Mouse (Mus musculus): Measurements from ENCODE around the gene Gm12830. TPM values are rescaled to one million over a fixed set of nuclear protein-coding genes. Genes with fewer than 3 reads are reported as not detected.

The Gm12830 gene
- polyA plus RNA-seq (2012; rRNA removed), result not detected in 2 replicates

DNA sequence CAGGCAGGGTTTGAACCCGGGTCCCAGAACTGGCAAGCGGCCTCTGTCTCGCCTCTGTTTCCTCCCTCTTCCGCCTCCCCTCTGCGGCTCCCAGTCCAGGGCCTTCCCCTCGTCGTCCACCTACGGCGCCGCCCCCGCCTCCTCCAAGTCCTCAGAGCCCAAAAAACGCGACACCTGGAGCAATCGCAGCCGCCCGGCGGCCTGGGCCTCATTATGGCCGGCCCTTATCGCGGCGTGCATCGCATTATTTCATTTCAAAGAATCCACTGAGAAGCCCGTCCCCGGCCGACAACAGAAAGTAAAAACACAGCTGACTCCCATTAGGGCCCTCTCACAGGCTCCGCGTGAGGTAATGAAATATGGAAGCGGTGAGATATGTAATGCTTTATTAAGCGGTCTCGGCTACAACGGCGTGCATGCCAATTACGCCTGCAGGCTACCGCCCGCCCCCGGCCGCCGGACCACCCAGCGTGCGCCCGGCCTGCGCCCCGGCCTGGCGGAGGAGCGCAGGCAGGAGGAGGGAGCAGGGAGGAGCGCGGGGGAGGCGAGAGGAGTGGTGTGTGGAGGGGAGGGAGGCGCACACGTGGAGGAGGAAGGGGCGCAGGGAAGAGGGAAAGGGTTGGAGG is at the start of gene Gm12830:
Gm12830 (plus strand) TSS at position 156 of the 626 bp plus-strand sequence.
- WGBS, result 2% methylated on average over 51 of the region's 51 CpGs
- Histone ChIP-seq H3K4me1 (ENCODE audit: control insufficient read depth, insufficient read depth, low read length) (peaks cover 2% of the 10 kb centered on the region; the same call in 1 of the 2 replicates), H3K4me3 (replicated peaks; ENCODE audit: extremely low read depth, low read depth, low read length) (peak within 1 kb of the TSS; percentile 51)
- peak; percentile 52 for DNase-seq
- TF ChIP-seq CTCF (IDR thresholded peaks at IDR 0.05; ENCODE audit: insufficient read depth, low read length), result no peak
- TF ChIP-seq POLR2A (IDR thresholded peaks at IDR 0.05; ENCODE audit: borderline replicate concordance, extremely low read depth, low read depth, low read length), result no peak

DNA sequence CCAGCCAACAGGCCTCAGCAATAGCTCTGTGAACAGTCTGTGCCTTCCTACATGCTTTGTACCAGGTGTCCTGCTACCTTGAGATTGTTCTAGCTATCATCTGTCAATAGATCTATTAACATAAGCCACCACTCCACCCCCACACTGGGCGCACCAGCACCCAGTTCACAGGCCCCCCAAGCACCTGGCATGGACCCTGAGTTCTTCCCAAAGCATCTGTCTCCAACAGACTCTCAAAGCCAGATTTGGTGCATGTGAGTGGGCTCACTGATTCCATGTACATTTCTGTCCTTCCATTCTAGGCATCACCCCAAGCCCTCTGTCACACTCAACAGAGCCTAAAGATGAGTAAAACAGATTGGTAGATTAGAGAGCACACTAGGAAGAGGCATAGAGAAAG is 48.2 kb upstream of the Gm12830 start:
- Histone ChIP-seq H3K4me3 (replicated peaks; ENCODE audit: extremely low read depth, low read depth, low read length) (no peak overlapping the region), H3K4me1 (ENCODE audit: control insufficient read depth, insufficient read depth, low read length) (no peaks in the 10 kb centered on the region)
- no peak for DNase-seq
- no peak for TF ChIP-seq CTCF (IDR thresholded peaks at IDR 0.05; ENCODE audit: insufficient read depth, low read length)
- TF ChIP-seq POLR2A (IDR thresholded peaks at IDR 0.05; ENCODE audit: borderline replicate concordance, extremely low read depth, low read depth, low read length), result no peak
- WGBS, result 88% methylated on average over 1 of the region's 1 CpGs

DNA sequence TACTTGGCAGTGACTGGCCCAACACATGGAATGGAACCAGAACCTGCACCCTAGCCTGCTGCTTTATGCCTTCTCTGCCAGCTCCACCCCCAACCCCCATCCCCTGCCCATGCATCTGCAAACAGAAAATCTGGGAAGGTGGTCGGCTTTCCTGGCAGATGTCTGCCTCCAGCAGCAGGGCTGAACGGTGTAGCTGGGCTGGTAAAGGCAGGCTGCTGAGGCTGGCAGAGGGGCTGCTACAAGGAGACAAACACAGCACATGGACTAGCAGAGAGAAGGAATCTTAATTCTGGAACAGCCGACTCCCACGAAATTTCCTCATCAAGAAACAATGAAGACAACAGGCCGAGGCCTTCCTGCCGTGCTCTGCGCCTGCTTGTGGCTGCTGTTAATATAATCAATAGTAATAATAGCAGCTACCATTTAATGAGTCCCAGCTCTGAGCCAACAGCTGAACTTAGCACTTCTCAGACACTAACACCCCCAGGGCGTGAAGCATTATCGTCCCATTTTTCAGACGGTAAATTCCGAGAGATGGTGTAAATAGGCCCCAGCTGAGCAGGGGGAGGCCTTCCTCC is 43.8 kb upstream of the Gm12830 start:
- H3K4me1 ChIP-seq (ENCODE audit: control insufficient read depth, insufficient read depth, low read length), result peaks cover 5% of the 10 kb centered on the region; the same call in 1 of the 2 replicates
- TF ChIP-seq POLR2A (IDR thresholded peaks at IDR 0.05; ENCODE audit: borderline replicate concordance, extremely low read depth, low read depth, low read length) (no peak), CTCF (IDR thresholded peaks at IDR 0.05; ENCODE audit: insufficient read depth, low read length) (no peak)
- no peak for DNase-seq
- no peak overlapping the region for H3K4me3 ChIP-seq (replicated peaks; ENCODE audit: extremely low read depth, low read depth, low read length)
- 71% methylated on average over 11 of the region's 11 CpGs for WGBS

DNA sequence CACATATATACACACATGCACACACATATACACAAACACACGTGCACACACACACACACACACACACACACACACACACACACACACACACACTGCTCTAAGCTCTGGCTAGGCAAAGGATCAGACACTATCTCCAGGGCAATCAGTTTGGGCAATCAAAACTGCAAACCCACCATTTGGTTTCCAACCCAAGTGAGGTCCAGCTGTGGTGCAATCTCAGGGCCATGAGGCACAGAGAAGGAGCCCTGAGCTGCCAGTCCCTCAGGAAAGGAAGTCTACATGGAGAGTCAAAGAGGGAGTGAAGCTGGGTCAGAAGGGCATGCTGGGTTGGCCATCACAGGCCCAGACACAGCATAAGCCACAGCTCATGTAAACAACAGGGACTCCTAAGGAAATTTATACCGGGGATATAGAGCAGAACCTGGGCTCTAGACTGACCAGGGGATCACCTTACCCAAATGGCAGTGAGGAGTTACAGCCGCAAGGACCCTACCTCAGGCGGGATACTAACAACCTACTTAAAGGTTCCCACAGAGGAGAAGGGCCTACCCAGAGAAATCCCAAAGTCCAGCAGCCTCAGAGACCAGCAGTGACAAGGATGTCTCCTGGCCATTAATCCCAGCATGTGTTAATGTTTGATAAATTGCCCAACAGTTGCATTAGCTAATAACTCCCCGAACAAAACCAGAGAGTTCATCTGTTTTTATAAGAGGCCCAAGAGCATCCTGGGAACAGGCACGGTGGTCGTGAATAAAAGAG is 42.6 kb upstream of the Gm12830 start:
- whole genome bisulfite sequencing, result 62% methylated on average over 7 of the region's 7 CpGs
- no peak for DNase-seq
- peaks cover 5% of the 10 kb centered on the region; the same call in 1 of the 2 replicates for H3K4me1 ChIP-seq (ENCODE audit: control insufficient read depth, insufficient read depth, low read length)
- no peak overlapping the region for H3K4me3 ChIP-seq (replicated peaks; ENCODE audit: extremely low read depth, low read depth, low read length)
- TF ChIP-seq POLR2A (IDR thresholded peaks at IDR 0.05; ENCODE audit: borderline replicate concordance, extremely low read depth, low read depth, low read length) (no peak), CTCF (IDR thresholded peaks at IDR 0.05; ENCODE audit: insufficient read depth, low read length) (no peak)

DNA sequence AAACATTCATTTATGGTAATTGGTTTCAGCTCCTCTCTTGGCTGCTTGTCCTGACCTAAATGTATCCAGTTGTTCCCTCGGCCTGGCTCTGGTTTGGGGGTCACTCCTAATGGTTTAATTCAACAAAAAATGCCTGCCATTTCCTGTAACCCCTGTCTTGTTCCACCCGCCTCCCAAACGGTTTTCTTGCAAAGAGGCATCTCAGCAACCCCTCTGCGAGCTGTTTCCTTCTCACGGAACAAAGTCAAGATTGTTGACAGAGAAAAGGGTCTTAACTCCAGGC is 42.1 kb upstream of the Gm12830 start:
- H3K4me3 ChIP-seq (replicated peaks; ENCODE audit: extremely low read depth, low read depth, low read length), result no peak overlapping the region
- no peak for DNase-seq
- 49% methylated on average over 5 of the region's 5 CpGs for WGBS
- TF ChIP-seq POLR2A (IDR thresholded peaks at IDR 0.05; ENCODE audit: borderline replicate concordance, extremely low read depth, low read depth, low read length) (no peak), CTCF (IDR thresholded peaks at IDR 0.05; ENCODE audit: insufficient read depth, low read length) (no peak)
- H3K4me1 ChIP-seq (ENCODE audit: control insufficient read depth, insufficient read depth, low read length), result peaks cover 5% of the 10 kb centered on the region; the same call in 1 of the 2 replicates

DNA sequence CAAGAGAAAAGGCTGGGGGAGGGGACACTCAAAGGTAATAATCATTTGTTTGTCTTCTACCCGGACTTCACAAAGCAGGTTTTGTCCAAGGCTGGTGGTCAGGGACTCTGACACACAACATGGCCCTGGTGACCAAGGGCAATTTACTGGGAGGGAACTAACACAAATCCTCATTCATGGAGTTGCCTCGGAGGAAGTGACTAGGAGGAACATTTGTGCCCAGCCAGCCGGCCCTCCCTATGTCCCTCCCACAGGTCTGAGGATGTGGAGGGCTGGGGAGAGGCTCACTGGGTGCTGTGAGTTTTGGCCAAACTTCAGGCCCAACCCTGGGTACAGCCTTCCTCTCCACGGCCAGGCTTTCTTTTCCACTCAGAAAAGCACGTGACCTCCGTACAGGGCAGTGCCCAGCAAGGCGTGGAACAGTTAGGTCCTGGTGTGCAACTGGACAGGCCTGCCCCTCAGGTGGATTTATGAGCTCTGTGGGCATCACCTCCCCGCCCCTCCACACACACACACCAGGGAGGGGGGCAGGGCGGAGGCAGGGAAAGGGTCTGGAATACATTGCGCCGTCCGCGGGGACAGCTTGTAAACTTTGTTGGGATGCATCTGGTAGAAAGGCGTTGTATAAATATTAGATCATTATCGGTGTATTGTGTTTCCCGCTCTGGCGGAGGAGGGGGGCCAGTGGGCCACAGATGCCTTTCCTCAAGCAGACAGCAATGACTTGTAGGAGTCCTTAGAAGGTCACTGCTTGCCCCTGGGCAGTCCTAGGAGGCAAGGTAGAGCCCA is 41.6 kb upstream of the Gm12830 start:
- peak overlapping the region; percentile 22 for H3K4me3 ChIP-seq (replicated peaks; ENCODE audit: extremely low read depth, low read depth, low read length)
- peak; percentile 26 for DNase-seq
- 29% methylated on average over 17 of the region's 17 CpGs for WGBS
- no peak for TF ChIP-seq POLR2A (IDR thresholded peaks at IDR 0.05; ENCODE audit: borderline replicate concordance, extremely low read depth, low read depth, low read length)
- no peak for TF ChIP-seq CTCF (IDR thresholded peaks at IDR 0.05; ENCODE audit: insufficient read depth, low read length)
- H3K4me1 ChIP-seq (ENCODE audit: control insufficient read depth, insufficient read depth, low read length), result peaks cover 5% of the 10 kb centered on the region; the same call in 1 of the 2 replicates

DNA sequence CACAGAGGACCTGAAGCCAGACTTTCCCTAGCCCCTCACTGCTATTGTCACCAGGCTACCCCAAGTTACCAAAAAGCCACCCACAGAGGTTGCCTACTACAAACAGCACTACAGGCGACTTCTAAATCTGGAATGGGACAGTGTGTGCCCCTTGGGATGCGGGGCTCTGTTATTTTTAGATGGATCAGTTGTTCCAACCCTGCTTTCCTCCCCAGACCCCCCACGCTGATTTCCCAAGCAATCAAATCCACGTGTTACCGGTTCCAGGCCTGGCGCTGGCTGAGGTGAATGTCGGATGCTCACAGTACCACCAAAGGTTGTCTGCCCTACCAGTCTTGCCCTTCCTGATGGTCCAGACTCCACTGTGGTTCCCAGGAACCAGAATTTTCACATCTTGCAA is 38.7 kb upstream of the Gm12830 start:
- 82% methylated on average over 7 of the region's 7 CpGs for WGBS
- TF ChIP-seq CTCF (IDR thresholded peaks at IDR 0.05; ENCODE audit: insufficient read depth, low read length) (no peak), POLR2A (IDR thresholded peaks at IDR 0.05; ENCODE audit: borderline replicate concordance, extremely low read depth, low read depth, low read length) (no peak)
- Histone ChIP-seq H3K4me1 (ENCODE audit: control insufficient read depth, insufficient read depth, low read length) (peaks cover 5% of the 10 kb centered on the region; the same call in 1 of the 2 replicates), H3K4me3 (replicated peaks; ENCODE audit: extremely low read depth, low read depth, low read length) (no peak overlapping the region)
- DNase-seq, result no peak

DNA sequence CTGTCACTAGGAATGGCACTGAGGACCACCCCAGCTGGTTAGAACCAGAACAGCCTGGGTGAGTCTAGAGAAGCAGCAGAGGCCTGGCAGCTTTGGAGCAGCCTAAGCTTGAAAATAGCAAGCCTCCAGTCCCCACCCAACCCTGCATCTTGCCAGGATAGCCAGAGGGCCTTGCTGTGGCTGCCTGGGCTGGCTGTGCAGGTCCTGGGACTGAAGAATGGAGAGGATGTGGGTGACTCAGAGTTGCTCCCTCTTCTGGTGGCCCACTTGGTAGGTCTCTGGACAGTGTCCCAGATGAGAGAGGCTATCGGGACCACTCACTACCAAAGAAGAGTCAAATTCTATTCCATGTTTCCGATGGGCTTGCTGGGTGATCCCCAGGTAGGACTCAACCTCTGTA is 36.8 kb upstream of the Gm12830 start:
- 91% methylated on average over 2 of the region's 2 CpGs for WGBS
- Histone ChIP-seq H3K4me1 (ENCODE audit: control insufficient read depth, insufficient read depth, low read length) (peaks cover 5% of the 10 kb centered on the region; the same call in 1 of the 2 replicates), H3K4me3 (replicated peaks; ENCODE audit: extremely low read depth, low read depth, low read length) (no peak overlapping the region)
- no peak for TF ChIP-seq POLR2A (IDR thresholded peaks at IDR 0.05; ENCODE audit: borderline replicate concordance, extremely low read depth, low read depth, low read length)
- no peak for TF ChIP-seq CTCF (IDR thresholded peaks at IDR 0.05; ENCODE audit: insufficient read depth, low read length)
- no peak for DNase-seq

DNA sequence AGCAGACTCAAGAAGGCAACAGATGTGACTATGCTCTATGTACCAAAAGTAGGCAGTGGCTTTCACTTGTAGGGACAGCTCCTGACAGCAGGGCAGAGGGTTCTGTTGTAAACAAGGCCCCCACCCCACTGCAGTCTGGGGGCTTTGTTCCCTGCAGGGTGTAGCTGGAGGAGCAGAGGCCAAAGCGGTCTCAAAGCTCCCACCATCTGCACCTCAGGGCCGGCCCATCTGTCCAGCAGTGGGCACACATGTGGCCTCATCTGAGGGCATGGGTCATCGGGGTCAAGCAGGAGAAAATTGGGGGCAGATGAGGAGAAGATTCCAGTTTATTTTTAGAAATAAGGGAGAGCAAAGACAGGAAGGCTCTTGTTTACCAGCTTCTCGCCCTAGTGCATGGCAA is 32.7 kb upstream of the Gm12830 start:
- no peak for TF ChIP-seq POLR2A (IDR thresholded peaks at IDR 0.05; ENCODE audit: borderline replicate concordance, extremely low read depth, low read depth, low read length)
- no peak for TF ChIP-seq CTCF (IDR thresholded peaks at IDR 0.05; ENCODE audit: insufficient read depth, low read length)
- Histone ChIP-seq H3K4me1 (ENCODE audit: control insufficient read depth, insufficient read depth, low read length) (no peaks in the 10 kb centered on the region), H3K4me3 (replicated peaks; ENCODE audit: extremely low read depth, low read depth, low read length) (no peak overlapping the region)
- 54% methylated on average over 4 of the region's 4 CpGs for WGBS
- DNase-seq, result no peak

Measured in lung, adult 2 months (tissue).